Mouse (Mus musculus) cerebellum, adult 2 months (tissue): Measurements from ENCODE around the gene Ace.
A peak's percentile ranks its signal among the peaks of the same experiment; 100 is the strongest.

Experiments used
- CTCF ChIP-seq: fragments of 200-500 bp; IDR thresholded peaks from 2 replicates; pipeline ENCODE4 v1.5.1; 2011; ENCODE audit warnings: low read depth, mild to moderate bottlenecking, control low read depth, low read length, moderate library complexity, borderline replicate concordance; ENCODE audit not compliant: insufficient read depth
- POLR2A ChIP-seq: fragments of 200-500 bp; IDR thresholded peaks from 2 replicates; pipeline ENCODE4 v1.6.1; 2011; ENCODE audit warnings: low read length, control low read depth, borderline replicate concordance; ENCODE audit not compliant: insufficient read depth

GRCm38 (mm10) chr11:106001718-106002117 lies 34.0 kb downstream of the Ace start:
- peak; percentile 14; the same call in 1 of the 2 replicates for TF ChIP-seq CTCF
- TF ChIP-seq POLR2A, result no peak
